Mouse (Mus musculus) brown adipose tissue, adult 24 weeks (tissue): ENCODE data around the gene Ankrd34a. TPM values are rescaled to one million over a fixed set of nuclear protein-coding genes. Genes with fewer than 3 reads are reported as not detected.

ENCODE experiments used
- H3K27ac ChIP-seq: fragments of 200-500 bp; replicated peaks from 2 replicates; pipeline ENCODE4 v1.5.1; 2012; ENCODE audit warnings: low read depth, mild to moderate bottlenecking, low read length
- H3K4me1 ChIP-seq: fragments of 200-500 bp; 2 replicates; pipeline ENCODE4 v1.6.1; 2012; ENCODE audit warnings: low read length, mixed read lengths; ENCODE audit not compliant: control insufficient read depth, insufficient read depth, insufficient read length
- H3K4me3 ChIP-seq: fragments of 200-500 bp; 2 replicates; pipeline ENCODE4 v1.5.1; 2012; ENCODE audit warnings: low read depth, mild to moderate bottlenecking, low read length, moderate library complexity; ENCODE audit not compliant: insufficient read depth
- polyA plus RNA-seq: library from polyadenylated mRNA; stranded (reverse); fragments of >200 nt; gene quantifications from 2 replicates; pipeline ENCODE4 v1.2.4, GENCODE M21; 2012; ENCODE audit not compliant: missing spikeins, insufficient read depth, insufficient read length

Ankrd34a gene
- polyA plus RNA-seq, 1 experiment = not detected

GRCm38 (mm10) chr3:96558668-96559196 lies 37.7 kb upstream of the Ankrd34a start:
- Histone ChIP-seq H3K4me3 (peak overlapping the region; percentile 69), H3K27ac (peak overlapping the region; percentile 99), H3K4me1 (peaks cover 16% of the 10 kb centered on the region)

GRCm38 (mm10) chr3:96559398-96559910 lies 37.0 kb upstream of the Ankrd34a start:
- H3K4me3 ChIP-seq = peak overlapping the region; percentile 69
- H3K4me1 ChIP-seq = peaks cover 15% of the 10 kb centered on the region
- peak overlapping the region; percentile 99 for H3K27ac ChIP-seq

- H3K4me1 ChIP-seq = peaks cover 17% of the 10 kb centered on the region
- peak overlapping the region; percentile 69 for H3K4me3 ChIP-seq
- peak overlapping the region; percentile 99 for H3K27ac ChIP-seq
Measured at GRCm38 (mm10) chr3:96559911-96560850, 36.3 kb upstream of the Ankrd34a start.

- H3K4me3 ChIP-seq = peak overlapping the region; percentile 69
- peaks cover 19% of the 10 kb centered on the region; the same call in 1 of the 2 replicates for H3K4me1 ChIP-seq
- peak overlapping the region; percentile 99 for H3K27ac ChIP-seq
Measured at GRCm38 (mm10) chr3:96560881-96561668, 35.4 kb upstream of the Ankrd34a start.

- Histone ChIP-seq H3K4me3 (peak overlapping the region; percentile 69), H3K27ac (peak overlapping the region; percentile 99), H3K4me1 (peaks cover 27% of the 10 kb centered on the region; the same call in 1 of the 2 replicates)
Measured at GRCm38 (mm10) chr3:96561946-96562681, 34.3 kb upstream of the Ankrd34a start.

GRCm38 (mm10) chr3:96563267-96563666 lies 33.2 kb upstream of the Ankrd34a start:
- H3K4me3 ChIP-seq = peak overlapping the region; percentile 37
- peaks cover 34% of the 10 kb centered on the region; the same call in 1 of the 2 replicates for H3K4me1 ChIP-seq
- peak overlapping the region; percentile 99 for H3K27ac ChIP-seq

GRCm38 (mm10) chr3:96563911-96564632 lies 32.4 kb upstream of the Ankrd34a start:
- H3K27ac ChIP-seq = peak overlapping the region; percentile 99
- peaks cover 34% of the 10 kb centered on the region; the same call in 1 of the 2 replicates for H3K4me1 ChIP-seq
- peak overlapping the region; percentile 17; the same call in 1 of the 2 replicates for H3K4me3 ChIP-seq

GRCm38 (mm10) chr3:96564633-96565032 lies 31.8 kb upstream of the Ankrd34a start:
- Histone ChIP-seq H3K27ac (peak overlapping the region; percentile 99), H3K4me3 (peak overlapping the region; percentile 15; the same call in 1 of the 2 replicates)

GRCm38 (mm10) chr3:96565105-96565504 lies 31.3 kb upstream of the Ankrd34a start:
- H3K27ac ChIP-seq = peak overlapping the region; percentile 99
- no peak overlapping the region for H3K4me3 ChIP-seq
- peaks cover 44% of the 10 kb centered on the region for H3K4me1 ChIP-seq

More at GRCm38 (mm10) chr3:96564633-96565032, 31.8 kb upstream of the Ankrd34a start:
- H3K4me1 ChIP-seq = peaks cover 40% of the 10 kb centered on the region

- Histone ChIP-seq H3K27ac (peak overlapping the region; percentile 99), H3K4me1 (peaks cover 57% of the 10 kb centered on the region), H3K4me3 (no peak overlapping the region)
Measured at GRCm38 (mm10) chr3:96566661-96567450, 29.6 kb upstream of the Ankrd34a start.

- Histone ChIP-seq H3K27ac (peak overlapping the region; percentile 99), H3K4me1 (peaks cover 62% of the 10 kb centered on the region), H3K4me3 (no peak overlapping the region)
Measured at GRCm38 (mm10) chr3:96568605-96569004, 27.8 kb upstream of the Ankrd34a start.

GRCm38 (mm10) chr3:96569506-96569905 lies 26.9 kb upstream of the Ankrd34a start:
- Histone ChIP-seq H3K27ac (peak overlapping the region; percentile 97), H3K4me3 (no peak overlapping the region)

GRCm38 (mm10) chr3:96569966-96570605 lies 26.4 kb upstream of the Ankrd34a start:
- H3K4me1 ChIP-seq = peaks cover 60% of the 10 kb centered on the region
- no peak overlapping the region for H3K4me3 ChIP-seq
- H3K27ac ChIP-seq = peak overlapping the region; percentile 97

More at GRCm38 (mm10) chr3:96569506-96569905, 26.9 kb upstream of the Ankrd34a start:
- H3K4me1 ChIP-seq = peaks cover 60% of the 10 kb centered on the region
